Mouse (Mus musculus): Measurements from ENCODE around the gene Usp49. TPM values are rescaled to one million over a fixed set of nuclear protein-coding genes. Genes with fewer than 3 reads are reported as not detected.
"Not testable (repeated sequence)": the region's sequence is repeated elsewhere in the genome, so short reads cannot be mapped to it uniquely, and the experiment has no call there.

The Usp49 gene
- total RNA-seq, 2 experiments from 2014 or later: 14.8 to 15.1 TPM

DNA sequence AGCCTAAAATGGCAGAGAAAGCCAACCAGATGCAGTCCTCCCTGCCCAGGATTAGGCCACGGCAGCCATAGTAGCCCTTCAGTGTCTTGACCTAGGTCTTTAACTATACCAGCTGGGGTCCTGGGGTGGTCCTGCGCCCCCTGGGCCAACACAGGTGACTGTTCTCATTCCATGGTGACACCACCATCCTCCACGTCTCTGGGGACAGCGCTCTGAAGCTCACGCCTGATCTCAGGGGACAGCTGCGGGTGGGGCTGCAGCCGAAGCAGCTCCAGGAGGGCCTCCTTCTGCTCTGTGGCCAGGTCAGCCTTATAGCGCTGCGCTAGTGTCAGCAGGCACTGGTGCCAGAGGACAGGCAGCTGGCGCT lies 29.1 kb upstream of the Usp49 start:
- DNase-seq (ENCODE audit: extremely low spot score in 1 of 2, low spot score in 2 of 2): peak in 1 of 2 experiments; percentile 21
- intact Hi-C loops (cut with DNase I): no loop called here

- peak in 1 of 2 experiments; percentile 20 for DNase-seq (ENCODE audit: extremely low spot score in 1 of 2, low spot score in 2 of 2)
- intact Hi-C loops (cut with DNase I): no loop called here
These were observed 28.2 kb upstream of the Usp49 start for GRCm38 (mm10) chr17:47602289-47602688.

- no peak for DNase-seq (ENCODE audit: extremely low spot score in 1 of 2, low spot score in 2 of 2)
- intact Hi-C loops (cut with DNase I): no loop called here
These were observed 24.3 kb upstream of the Usp49 start for GRCm38 (mm10) chr17:47606220-47606619.

GRCm38 (mm10) chr17:47609182-47609581 lies 21.3 kb upstream of the Usp49 start:
- DNase-seq (ENCODE audit: extremely low spot score in 1 of 2, low spot score in 2 of 2): no peak
- intact Hi-C loops (cut with DNase I): no loop called here

GRCm38 (mm10) chr17:47610849-47611660 lies 19.4 kb upstream of the Usp49 start, which contains the start of the genes Bysl, Med20 and Gm20517:
TSS of gene Bysl (minus strand) at chr17:47611492.
TSS of gene Med20 (plus strand) at chr17:47611582.
TSS of gene Gm20517 (plus strand) at chr17:47611589.
- peak; percentile 94 to 98 for DNase-seq (ENCODE audit: extremely low spot score in 1 of 2, low spot score in 2 of 2)
- intact Hi-C loops (cut with DNase I): no loop called here

DNA sequence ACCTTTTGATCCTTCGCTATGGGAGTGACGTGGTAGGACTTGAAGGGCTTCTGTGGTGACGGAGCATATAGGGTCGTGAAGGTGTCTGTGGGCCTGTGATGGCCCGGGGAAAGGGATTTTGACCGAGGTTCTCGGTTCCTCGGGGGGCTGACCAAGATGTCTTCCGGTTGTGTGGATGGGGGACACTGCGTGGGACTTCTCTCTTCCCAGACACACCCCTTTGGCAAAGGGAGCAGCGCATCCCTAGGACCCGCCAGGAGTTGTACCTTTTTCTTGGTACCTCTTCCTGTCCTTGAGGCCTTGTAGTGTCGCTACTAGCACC lies 18.9 kb upstream of the Usp49 start:
- no peak for DNase-seq (ENCODE audit: extremely low spot score in 1 of 2, low spot score in 2 of 2)
- intact Hi-C loops (cut with DNase I): no loop called here

DNA sequence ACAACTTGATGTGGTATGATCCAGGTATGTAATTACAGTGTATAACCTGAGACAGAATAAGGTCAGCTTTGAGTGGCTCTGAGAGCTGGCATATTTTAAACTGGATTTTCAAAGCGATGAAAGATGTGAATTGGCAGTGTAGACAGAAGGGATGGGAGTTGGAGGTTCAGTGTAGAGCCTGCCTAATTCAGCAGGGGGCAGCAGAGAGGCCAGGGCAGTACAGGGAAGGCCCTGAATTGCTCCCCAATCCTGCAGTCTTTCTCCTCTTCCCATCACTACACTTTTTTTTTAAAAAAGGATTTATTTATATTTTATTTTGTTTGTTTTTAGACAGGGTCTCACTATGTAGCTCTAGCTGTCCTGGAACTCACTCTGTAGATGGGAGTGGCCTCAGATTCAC lies 16.5 kb upstream of the Usp49 start:
- intact Hi-C loops (cut with DNase I): no loop called here
- DNase-seq (ENCODE audit: extremely low spot score in 1 of 2, low spot score in 2 of 2): no peak

GRCm38 (mm10) chr17:47616119-47616518 lies 14.4 kb upstream of the Usp49 start:
- no peak for DNase-seq (ENCODE audit: extremely low spot score in 1 of 2, low spot score in 2 of 2)
- intact Hi-C loops (cut with DNase I): no loop called here

DNA sequence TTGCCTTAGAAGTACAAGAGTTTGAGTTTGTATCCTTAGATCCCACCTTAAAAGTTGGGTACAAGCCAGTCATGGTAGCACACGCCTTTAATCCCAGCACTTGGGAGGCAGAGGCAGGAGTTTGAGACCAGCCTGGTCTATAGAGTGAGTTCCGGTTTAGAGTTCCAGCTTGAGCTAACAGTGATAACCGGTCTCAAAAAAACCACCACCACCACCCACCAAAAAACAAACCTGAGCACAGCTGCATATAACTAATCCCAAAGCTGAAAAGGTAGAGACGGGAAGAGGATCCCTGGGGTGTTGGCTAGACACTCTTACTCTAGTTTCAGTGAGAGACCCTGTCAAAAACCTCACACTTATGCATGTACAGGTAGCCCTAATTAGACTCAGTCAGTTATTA lies 13.8 kb upstream of the Usp49 start:
- intact Hi-C loops (cut with DNase I): no loop called here
- DNase-seq (ENCODE audit: extremely low spot score in 1 of 2, low spot score in 2 of 2): no peak

GRCm38 (mm10) chr17:47617605-47618307 lies 12.7 kb upstream of the Usp49 start:
- no peak for DNase-seq (ENCODE audit: extremely low spot score in 1 of 2, low spot score in 2 of 2)
- intact Hi-C loops (cut with DNase I): no loop called here

- intact Hi-C loops (cut with DNase I): no loop called here
- no peak for DNase-seq (ENCODE audit: extremely low spot score in 1 of 2, low spot score in 2 of 2)
These were observed 11.8 kb upstream of the Usp49 start for GRCm38 (mm10) chr17:47618556-47619311.

DNA sequence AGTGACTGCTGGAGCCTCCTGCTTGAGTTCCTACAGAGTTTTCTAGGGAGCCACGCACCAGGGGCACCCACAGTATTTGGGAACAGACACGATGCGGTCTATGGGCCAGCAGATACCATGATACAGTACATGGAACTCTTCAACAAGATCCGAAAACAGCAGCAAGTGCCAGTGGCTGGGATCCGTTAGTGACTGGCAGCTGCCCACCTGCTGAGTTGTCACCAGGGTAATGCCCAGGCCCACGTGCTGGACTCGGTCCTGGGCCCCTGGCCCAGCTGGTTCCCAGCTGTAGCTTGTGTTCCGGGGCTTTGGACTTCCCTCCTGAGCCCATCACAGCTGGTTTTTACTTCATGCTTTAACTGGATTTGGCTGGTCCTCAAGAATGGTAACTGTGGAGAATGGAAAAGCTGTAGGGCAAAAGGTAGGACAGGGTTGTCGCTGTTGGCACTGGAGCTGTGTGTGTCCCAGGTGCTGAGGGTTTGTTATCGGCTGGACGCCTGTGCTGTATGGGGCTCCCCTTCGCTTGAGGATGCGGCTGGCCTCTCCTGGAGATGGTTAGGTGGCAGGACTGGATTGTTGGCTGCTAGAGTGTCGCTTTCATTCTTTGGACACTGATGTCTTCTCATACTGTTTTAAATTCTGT lies 7.5 kb upstream of the Usp49 start:
- no peak for DNase-seq (ENCODE audit: extremely low spot score in 1 of 2, low spot score in 2 of 2)
- intact Hi-C loops (cut with DNase I): no loop called here

- DNase-seq (ENCODE audit: extremely low spot score in 1 of 2, low spot score in 2 of 2); intact Hi-C loops (cut with DNase I): not testable (repeated sequence)
These were observed 5.9 kb upstream of the Usp49 start for GRCm38 (mm10) chr17:47624572-47624971.

- intact Hi-C loops (cut with DNase I): no loop called here
- no peak for DNase-seq (ENCODE audit: extremely low spot score in 1 of 2, low spot score in 2 of 2)
These were observed 5.4 kb upstream of the Usp49 start for GRCm38 (mm10) chr17:47625088-47625487.

GRCm38 (mm10) chr17:47626031-47626430 lies 4.5 kb upstream of the Usp49 start:
- DNase-seq (ENCODE audit: extremely low spot score in 1 of 2, low spot score in 2 of 2): no peak
- intact Hi-C loops (cut with DNase I): no loop called here

DNA sequence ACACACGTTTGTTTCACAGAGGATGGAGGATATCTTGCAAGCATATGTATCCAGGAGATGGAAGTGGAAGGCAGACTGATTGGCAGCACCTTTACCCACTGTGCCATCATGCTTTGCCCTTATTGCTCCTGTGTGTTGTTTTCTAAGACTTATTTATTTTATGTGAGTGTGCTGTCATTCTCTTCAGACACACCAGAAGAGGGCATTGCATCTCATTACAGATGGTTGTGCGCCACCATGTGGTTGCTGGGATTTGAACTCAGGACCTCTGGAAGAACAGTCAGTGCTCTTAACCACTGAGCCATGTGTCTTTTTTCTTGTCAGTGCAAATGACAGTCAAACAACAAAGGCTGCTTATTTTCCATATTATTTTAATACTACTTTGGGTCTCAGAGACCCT lies 2.7 kb upstream of the Usp49 start:
- intact Hi-C loops (cut with DNase I): no loop called here
- no peak for DNase-seq (ENCODE audit: extremely low spot score in 1 of 2, low spot score in 2 of 2)

DNA sequence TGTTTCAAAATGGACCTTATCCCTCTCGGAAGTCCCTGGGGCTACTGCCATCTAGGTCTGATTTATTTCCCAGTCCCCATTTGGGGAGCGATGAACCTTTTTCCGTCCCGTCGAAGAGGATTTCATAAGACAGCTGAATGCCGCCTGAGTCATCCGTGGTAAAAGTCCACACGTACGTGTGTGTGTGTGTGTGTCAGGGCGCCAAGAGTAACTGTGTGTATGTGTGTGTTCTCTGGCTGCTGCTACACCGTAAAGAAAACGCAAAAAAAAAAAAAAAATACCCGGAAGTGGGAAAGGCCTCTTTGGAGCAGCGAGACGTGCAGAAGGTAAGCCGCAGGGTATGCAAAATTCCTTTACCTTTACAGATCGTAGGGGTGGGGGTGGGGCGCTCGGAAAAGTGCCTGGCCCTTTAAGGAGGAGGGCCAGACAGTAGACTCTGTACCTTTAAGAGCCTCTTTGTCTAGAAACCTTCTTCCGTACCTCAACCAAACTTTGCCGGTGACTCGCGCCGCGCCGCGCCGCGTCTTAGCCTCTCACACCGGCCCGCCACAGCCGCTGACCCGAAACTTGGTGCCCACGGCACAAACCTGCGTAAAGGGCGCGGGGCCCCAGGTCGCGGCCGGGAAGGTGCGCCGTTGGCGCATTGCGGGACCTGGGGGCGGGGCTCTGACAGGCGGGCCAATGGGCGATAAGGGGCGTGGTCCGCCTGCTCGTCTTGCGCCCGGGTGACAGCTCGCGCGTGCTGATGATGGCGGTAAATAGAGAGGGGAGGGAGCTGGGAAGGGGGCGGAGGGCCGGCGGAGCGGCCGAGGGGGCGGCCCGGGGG lies 1.4 kb upstream of the Usp49 start:
- DNase-seq (ENCODE audit: extremely low spot score in 1 of 2, low spot score in 2 of 2): peak; percentile 93 to 98
- intact Hi-C loops (cut with DNase I): no loop called here
